Mouse (Mus musculus) neural tube, postnatal 0 days (tissue): Measurements from ENCODE around the gene Trim5. TPM values are rescaled to one million over a fixed set of nuclear protein-coding genes. Genes with fewer than 3 reads are reported as not detected.

Source experiments
- polyA plus RNA-seq: library from polyadenylated mRNA; unstranded; fragments of >200 nt; fragmentation: Nextera tagmentation; extraction: Ambion mirVana; gene quantifications from 2 replicates; pipeline ENCODE4 v1.2.1, GENCODE M21; 2015

The Trim5 gene
- polyA plus RNA-seq: 0.31 and 0.55 TPM in 2 replicates

DNA sequence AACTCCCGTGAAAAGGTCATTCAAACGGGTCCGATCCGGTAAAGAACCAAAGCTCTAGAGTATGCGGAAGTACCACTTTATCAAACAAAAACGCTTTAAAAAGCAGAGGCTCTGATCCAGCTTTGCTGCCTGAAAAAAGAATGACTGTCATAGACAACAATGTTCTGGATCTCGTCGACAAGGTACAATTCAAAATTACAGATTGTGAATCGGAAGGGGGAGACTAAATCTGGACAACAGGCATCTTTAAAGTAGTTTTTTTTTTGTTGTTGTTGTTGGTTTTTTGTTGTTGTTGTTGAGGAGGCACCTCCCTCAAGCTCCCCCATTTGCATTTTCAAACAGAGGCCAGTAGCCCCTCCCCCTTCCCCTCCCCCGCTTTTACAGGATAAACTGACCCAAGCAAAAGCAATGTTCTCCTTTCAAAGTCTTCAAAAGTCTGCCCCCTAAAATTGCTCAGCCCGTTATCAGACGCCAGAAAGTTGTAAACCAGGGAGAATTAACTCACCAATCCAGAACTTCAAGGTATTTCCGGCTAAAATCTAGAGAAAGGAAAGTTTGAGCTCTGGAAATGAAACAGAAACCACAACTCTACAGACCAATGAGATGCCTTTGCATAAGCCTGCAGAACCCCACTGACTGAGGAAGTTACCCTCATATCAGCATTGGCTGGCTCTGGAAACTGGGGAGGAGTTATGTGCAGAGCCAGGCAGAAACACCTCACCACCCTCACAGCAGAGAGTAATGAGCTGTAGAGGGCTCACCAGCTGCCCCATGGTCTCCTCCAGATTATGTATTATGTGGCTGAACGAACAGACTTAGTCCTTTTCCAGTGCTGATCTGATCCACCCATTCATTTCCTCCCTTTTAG lies at the start of gene Trim5:
Trim5 (minus strand) TSS at position 519 of the 868 bp plus-strand sequence.

GRCm38 (mm10) chr7:104329171-104329570 lies 41.3 kb upstream of the Trim5 start, which contains the start of gene Trim34b:
Gene Trim34b, plus strand, starts transcription at chr7:104329471.

DNA sequence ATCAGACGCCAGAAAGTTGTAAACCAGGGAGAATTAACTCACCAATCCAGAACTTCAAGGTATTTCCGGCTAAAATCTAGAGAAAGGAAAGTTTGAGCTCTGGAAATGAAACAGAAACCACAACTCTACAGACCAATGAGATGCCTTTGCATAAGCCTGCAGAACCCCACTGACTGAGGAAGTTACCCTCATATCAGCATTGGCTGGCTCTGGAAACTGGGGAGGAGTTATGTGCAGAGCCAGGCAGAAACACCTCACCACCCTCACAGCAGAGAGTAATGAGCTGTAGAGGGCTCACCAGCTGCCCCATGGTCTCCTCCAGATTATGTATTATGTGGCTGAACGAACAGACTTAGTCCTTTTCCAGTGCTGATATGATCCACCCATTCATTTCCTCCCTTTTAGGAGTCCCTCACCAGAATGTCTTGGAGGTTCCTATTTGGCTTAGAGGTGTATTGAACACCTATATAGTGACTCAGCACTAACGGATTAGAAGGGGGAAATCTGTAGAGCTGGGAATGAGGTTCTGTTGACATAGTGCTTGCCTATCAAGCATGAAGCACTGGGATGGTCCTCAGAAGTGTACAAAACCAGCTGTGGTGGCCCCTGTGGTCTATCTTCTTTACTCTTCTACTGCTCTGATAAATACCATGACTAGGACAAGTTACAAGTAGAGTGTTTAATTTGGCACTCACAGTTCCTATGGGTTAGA lies 27.6 kb upstream of the Trim5 start, which contains the start of gene Trim12a:
Trim12a (minus strand) TSS at position 98 of the 712 bp plus-strand sequence.

GRCm38 (mm10) chr7:104244287-104245181 lies 43.4 kb downstream of the Trim5 start, which contains the start of gene Trim34a:
Gene Trim34a, plus strand, starts transcription at chr7:104244457.

GRCm38 (mm10) chr7:104218701-104219569 lies 69.0 kb downstream of the Trim5 start, which contains the start of gene Trim6:
Gene Trim6, plus strand, starts transcription at chr7:104218793.

Other genes starting within 250 kb of the Trim5 start
- gene Olfr642, start 235.4 kb downstream of the Trim5 start, polyA plus RNA-seq: not detected in 2 replicates
- gene 4930516K23Rik, start 226.6 kb downstream of the Trim5 start, polyA plus RNA-seq: not detected in 2 replicates
- gene Olfr644, start 216.2 kb downstream of the Trim5 start, polyA plus RNA-seq: not detected in 2 replicates
- not detected in 2 replicates for gene Olfr645, start 202.6 kb downstream of the Trim5 start, polyA plus RNA-seq
- not detected in 2 replicates for gene Olfr646, start 183.2 kb downstream of the Trim5 start, polyA plus RNA-seq
- gene Ubqln5, start 158.3 kb downstream of the Trim5 start, polyA plus RNA-seq: not detected in 2 replicates
- not detected in 2 replicates for gene Olfr643, start 150.7 kb downstream of the Trim5 start, polyA plus RNA-seq
- gene Ubqln3, start 144.8 kb downstream of the Trim5 start, polyA plus RNA-seq: not detected in 2 replicates
- gene Ubqlnl, start 137.5 kb downstream of the Trim5 start, polyA plus RNA-seq: not detected in 2 replicates
- not detected in 2 replicates for gene Olfm5, start 123.3 kb downstream of the Trim5 start, polyA plus RNA-seq
- 0.32 and 0.45 TPM in 2 replicates for gene Olfr648, start 104.7 kb downstream of the Trim5 start, polyA plus RNA-seq
- not detected in 2 replicates for gene Olfr649, start 92.1 kb downstream of the Trim5 start, polyA plus RNA-seq
- gene Trim6, start 69.3 kb downstream of the Trim5 start, polyA plus RNA-seq: 0.20 and 0.31 TPM in 2 replicates
- gene Trim34a, start 43.6 kb downstream of the Trim5 start, polyA plus RNA-seq: 1.3 and 1.4 TPM in 2 replicates
- gene Trim12a, start 27.4 kb upstream of the Trim5 start, polyA plus RNA-seq: 2.7 and 2.9 TPM in 2 replicates
- not detected in 2 replicates for gene Trim34b, start 41.4 kb upstream of the Trim5 start, polyA plus RNA-seq
- 0.89 and 0.90 TPM in 2 replicates for gene Trim12c, start 65.3 kb upstream of the Trim5 start, polyA plus RNA-seq
- 0.11 and 0.21 TPM in 2 replicates for gene Trim30b, start 81.8 kb upstream of the Trim5 start, polyA plus RNA-seq
- 0.13 and 0.17 TPM in 2 replicates for gene Trim30c, start 112.7 kb upstream of the Trim5 start, polyA plus RNA-seq
- gene Trim30a, start 177.1 kb upstream of the Trim5 start, polyA plus RNA-seq: 1.1 and 1.9 TPM in 2 replicates
- 1.3 and 2.0 TPM in 2 replicates for gene Trim30d, start 219.8 kb upstream of the Trim5 start, polyA plus RNA-seq